8 mouse cellular contexts compared by ENCODE assay signal in the genomic region with DNA sequence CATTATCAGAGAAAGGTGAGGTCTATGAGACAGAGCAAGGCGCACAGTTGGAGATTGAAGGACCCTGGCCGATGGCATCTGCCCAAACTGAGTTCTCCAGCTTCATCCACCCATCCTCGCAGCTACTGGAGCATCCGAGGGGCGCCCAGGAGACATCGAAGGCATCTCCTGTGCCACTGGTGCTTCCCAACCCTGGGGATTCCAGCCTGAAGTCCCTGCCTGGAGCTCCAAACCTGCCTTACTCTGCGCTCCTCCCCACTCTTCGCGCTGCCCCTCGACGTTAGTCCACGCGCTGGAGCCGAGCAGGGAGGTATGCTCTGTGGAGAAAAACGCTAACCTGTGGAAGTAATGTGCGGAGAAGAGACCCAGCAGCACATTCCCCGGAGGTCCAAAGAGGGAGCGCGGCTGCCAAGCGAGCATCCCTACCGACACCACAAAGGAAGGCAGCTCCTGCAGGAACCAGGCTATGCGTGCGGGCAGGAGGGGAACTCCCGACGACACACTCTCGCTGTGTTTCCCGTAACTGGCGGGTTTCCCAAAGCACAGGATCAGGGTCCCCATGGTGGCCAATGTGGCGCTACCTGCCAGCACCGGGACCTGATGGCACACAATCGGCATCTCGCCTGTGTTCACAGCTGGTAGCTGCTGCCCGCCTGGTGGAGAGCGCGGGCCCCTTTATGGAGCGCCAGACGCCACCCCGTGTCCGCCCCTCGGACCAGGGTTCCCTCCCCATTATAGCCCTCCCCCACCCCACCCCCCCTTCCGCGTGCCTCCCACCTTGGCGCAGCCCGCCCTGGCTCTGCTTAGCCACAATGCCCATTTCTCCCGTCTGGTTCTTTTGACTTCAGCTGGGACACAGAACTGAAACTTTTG. TPM values are rescaled to one million over a fixed set of nuclear protein-coding genes. Genes with fewer than 3 reads are reported as not detected.
DNase-seq lines count a peak whose midpoint lies in the region; ATAC-seq and TF ChIP-seq lines count a peak whose summit lies in the region.

A gene (minus strand): TSS at position 707 of the 873 bp plus-strand sequence.

- intact Hi-C loops in heart, postnatal 25 days (cut with DNase I) = no loop called here

- DNase-seq in heart, postnatal 25 days (ENCODE audit: low spot score) = no peak
- peak; percentile 26 to 68 for DNase-seq in adrenal gland, adult 18-20 months (ENCODE audit: low spot score in 2 of 2)
- DNase-seq in forebrain, postnatal 0 days = peak; percentile 13
- no peak for DNase-seq in spleen, adult 18-20 months
- DNase-seq in layer of hippocampus, adult 11-12 months (ENCODE audit: low spot score) = no peak
- DNase-seq in thymus, postnatal 14 days = no peak

- no peaks in the 10 kb centered on the region for H3K36me3 ChIP-seq in heart, embryonic 13.5 days
- H3K36me3 ChIP-seq in forebrain, postnatal 0 days (ENCODE audit: insufficient read depth) = no peaks in the 10 kb centered on the region

- no peaks in the 10 kb centered on the region for H3K9me3 ChIP-seq in heart, embryonic 13.5 days
- no peaks in the 10 kb centered on the region for H3K9me3 ChIP-seq in forebrain, postnatal 0 days (ENCODE audit: low read length)

- no peak for TF ChIP-seq CTCF in forebrain, postnatal 0 days (IDR thresholded peaks at IDR 0.05; ENCODE audit: low read depth)

- H3K27me3 ChIP-seq in heart, embryonic 13.5 days (replicated peaks) = peaks cover 94% of the 10 kb centered on the region
- H3K27me3 ChIP-seq in forebrain, postnatal 0 days (ENCODE audit: insufficient read depth, low read length) = peaks cover 47% of the 10 kb centered on the region

- WGBS in heart, embryonic 13.5 days = 3% methylated on average over 44 of the region's 45 CpGs
- WGBS in forebrain, postnatal 0 days = 2% methylated on average over 45 of the region's 45 CpGs

- 0 out of 2 replicates have a peak within 1 kb of the TSS, but pooled peaks have one; percentile 44 for H3K9ac ChIP-seq in heart, embryonic 13.5 days
- 0 out of 2 replicates have a peak within 1 kb of the TSS, but pooled peaks have one; percentile 25 for H3K9ac ChIP-seq in forebrain, postnatal 0 days

- peak within 1 kb of the TSS; percentile 69 for H3K4me2 ChIP-seq in heart, embryonic 13.5 days
- peak within 1 kb of the TSS; percentile 49 for H3K4me2 ChIP-seq in forebrain, postnatal 0 days (ENCODE audit: low read depth)

- peak within 1 kb of the TSS; percentile 44 for H3K4me3 ChIP-seq in heart, embryonic 13.5 days
- H3K4me3 ChIP-seq in forebrain, postnatal 0 days (ENCODE audit: low read depth, low read length) = peak within 1 kb of the TSS; percentile 31

- no peak within 1 kb of the TSS for H3K27ac ChIP-seq in heart, embryonic 13.5 days (replicated peaks)
- H3K27ac ChIP-seq in forebrain, postnatal 0 days (ENCODE audit: low read depth, low read length) = no peak within 1 kb of the TSS

- H3K4me1 ChIP-seq in heart, embryonic 13.5 days = peaks cover 14% of the 10 kb centered on the region
- no peaks in the 10 kb centered on the region for H3K4me1 ChIP-seq in forebrain, postnatal 0 days (ENCODE audit: insufficient read depth)

- ATAC-seq in heart, embryonic 13.5 days (ENCODE audit: extremely low read depth, insufficient number of reproducible peaks, low FRiP score, low TSS enrichment) = no peak
- peak; percentile 61 for ATAC-seq in forebrain, postnatal 0 days
- ATAC-seq in megakaryocyte progenitor cell, adult 5-6 weeks (replicated peaks; ENCODE audit: poor library complexity) = 0 out of 2 replicates have a peak, but pooled peaks have one; percentile 29

RNA-seq across cellular contexts. Expression of the gene that starts here (rescaled TPM):
- polyA plus RNA-seq in heart, embryonic 13.5 days (2015; fragmentation: Nextera tagmentation; extraction: Ambion mirVana) = not detected in 2 replicates
- not detected for total RNA-seq in heart, postnatal 25 days (2021)
- 1,000 to 10,000 TPM in 1 of 2 experiments, 100 to 1,000 TPM in 1; 233 to 1,450 TPM for total RNA-seq in adrenal gland, adult 18-20 months (2021)
- total RNA-seq in forebrain, postnatal 0 days (2014; rRNA removed) = 0.43 TPM in 1 of 2 replicates, not detected in the other
- not detected in 2 replicates for polyA plus RNA-seq in forebrain, postnatal 0 days (2015; fragmentation: Nextera tagmentation; extraction: Ambion mirVana)
- not detected in 2 replicates for total RNA-seq in megakaryocyte progenitor cell, adult 5-6 weeks (2015)
- not detected in 2 replicates for total RNA-seq in megakaryocyte progenitor cell, adult 5-6 weeks (2017)

Comparison
In these comparisons a context has a peak if more than half of its experiments do, and no peak if none do; other contexts are left out.
1. RNA of the gene that starts here (total RNA-seq): 233 to 1,450 TPM in adrenal gland, adult 18-20 months; 0.43 TPM in forebrain, postnatal 0 days, not detected in heart, postnatal 25 days and not detected in megakaryocyte progenitor cell, adult 5-6 weeks; every median in the first group is over 100 times any median in the second.
2. Peak in DNase-seq, ATAC-seq, H3K4me3 ChIP-seq, H3K9ac ChIP-seq and H3K4me2 ChIP-seq in forebrain, postnatal 0 days; RNA of the gene not detected or under 1 TPM.
3. Peak in ATAC-seq in megakaryocyte progenitor cell, adult 5-6 weeks; RNA of the gene not detected or under 1 TPM.
4. DNase-seq: peak in adrenal gland, adult 18-20 months (2 of 2); none in heart, postnatal 25 days (single experiment), spleen, adult 18-20 months (0 of 2), layer of hippocampus, adult 11-12 months (single experiment) and thymus, postnatal 14 days (single experiment).